Mouse (Mus musculus) stomach, embryonic 16.5 days (tissue): ENCODE data around the gene Zmym4. TPM values are rescaled to one million over a fixed set of nuclear protein-coding genes. Genes with fewer than 3 reads are reported as not detected.

ENCODE experiments used
- ATAC-seq: fragments of 200-750 bp; cut with Nextera tagmentation; 2 replicates; pipeline ENCODE4 v1.8.0; 2017; ENCODE audit warnings: moderate number of reproducible peaks, moderate TSS enrichment; ENCODE audit not compliant: insufficient read depth, low FRiP score
- H3K27ac ChIP-seq: fragments of 300-500 bp; sonication (generic); 2 replicates; pipeline ENCODE4 v1.5.1; 2014; ENCODE audit warnings: low read length
- H3K27me3 ChIP-seq: fragments of 300-500 bp; sonication (generic); 2 replicates; pipeline ENCODE4 v1.6.1; 2014; ENCODE audit warnings: low read length, control low read depth, mixed read lengths; ENCODE audit not compliant: control insufficient read depth, insufficient read depth
- H3K36me3 ChIP-seq: fragments of 300-500 bp; sonication (generic); 2 replicates; pipeline ENCODE4 v1.6.1; 2014; ENCODE audit warnings: low read length; ENCODE audit not compliant: control insufficient read depth, insufficient read depth
- H3K4me1 ChIP-seq: fragments of 300-500 bp; sonication (generic); 2 replicates; pipeline ENCODE4 v1.6.1; 2014; ENCODE audit warnings: low read length, control low read depth, mixed read lengths; ENCODE audit not compliant: control insufficient read depth, insufficient read depth
- H3K4me2 ChIP-seq: fragments of 300-500 bp; sonication (generic); 2 replicates; pipeline ENCODE4 v1.6.1; 2014; ENCODE audit warnings: low read depth, low read length, mixed read lengths
- H3K4me3 ChIP-seq: fragments of 300-500 bp; sonication (generic); replicated peaks from 2 replicates; pipeline ENCODE4 v1.5.1; 2014; ENCODE audit warnings: mild to moderate bottlenecking, low read length
- H3K9ac ChIP-seq: fragments of 300-500 bp; sonication (generic); 2 replicates; pipeline ENCODE4 v1.6.1; 2014; ENCODE audit warnings: low read length
- H3K9me3 ChIP-seq: fragments of 300-500 bp; sonication (generic); replicated peaks from 2 replicates; pipeline ENCODE4 v1.6.1; 2016; ENCODE audit warnings: low read length, control low read depth; ENCODE audit not compliant: control insufficient read depth
- WGBS: fragments of 180-500 bp; shearing (Covaris S2); extraction: QIAGEN DNeasy Blood & Tissue Kit; methylation state at CpG from one replicate; pipeline ENCODE4 v1.1.7; 2014; 5-methylcytosine and 5-hydroxymethylcytosine counted together
- polyA plus RNA-seq: library from polyadenylated mRNA; unstranded; fragments of >200 nt; fragmentation: Nextera tagmentation; extraction: Ambion mirVana; gene quantifications from 2 replicates; pipeline ENCODE4 v1.2.1, GENCODE M21; 2015

The Zmym4 gene
- polyA plus RNA-seq, 1 experiment from 2014 or later, result 16.6 TPM

- Histone ChIP-seq H3K36me3 (0 out of 2 replicates have a peak, but pooled peaks cover 6% of the 10 kb centered on the region), H3K9ac (no peak overlapping the region), H3K9me3 (no peaks in the 10 kb centered on the region), H3K4me1 (no peaks in the 10 kb centered on the region), H3K4me2 (no peak overlapping the region), H3K27ac (no peak overlapping the region), H3K27me3 (no peaks in the 10 kb centered on the region), H3K4me3 (no peak overlapping the region)
- ATAC-seq, result no peak
- 66% methylated on average over 5 of the region's 5 CpGs for WGBS
Measured at GRCm38 (mm10) chr4:126814854-126815253, 153.1 kb downstream of the Zmym4 start.

DNA sequence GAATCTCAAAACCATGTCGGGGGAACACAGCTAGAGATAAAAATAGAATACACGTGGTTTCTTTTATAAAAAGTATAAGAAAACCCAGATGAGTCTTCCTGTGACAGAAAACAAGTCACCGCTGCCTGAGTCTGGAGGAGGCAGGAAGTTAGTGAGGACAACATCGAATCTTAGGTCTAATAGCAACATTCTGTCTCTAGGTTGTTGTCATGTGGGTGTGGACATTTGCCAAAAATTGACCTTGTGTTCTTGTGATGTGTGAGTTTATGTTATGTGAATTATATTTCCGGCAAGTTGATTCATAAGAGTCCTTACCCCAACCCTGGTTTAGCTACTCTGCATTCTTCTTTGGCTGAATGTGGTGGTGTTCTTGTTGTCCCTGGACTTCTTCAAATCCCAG lies 154.7 kb downstream of the Zmym4 start:
- ATAC-seq, result no peak
- H3K9me3 ChIP-seq, result no peaks in the 10 kb centered on the region
- no peak overlapping the region for H3K27ac ChIP-seq
- H3K27me3 ChIP-seq, result no peaks in the 10 kb centered on the region
- no peak overlapping the region for H3K9ac ChIP-seq
- 67% methylated on average over 5 of the region's 5 CpGs for WGBS
- H3K4me3 ChIP-seq, result no peak overlapping the region
- no peak overlapping the region for H3K4me2 ChIP-seq
- 0 out of 2 replicates have a peak, but pooled peaks cover 6% of the 10 kb centered on the region for H3K36me3 ChIP-seq
- no peaks in the 10 kb centered on the region for H3K4me1 ChIP-seq

Other genes starting within 250 kb of the Zmym4 start
- not detected in 2 replicates for gene Tfap2e, start 231.9 kb downstream of the Zmym4 start, polyA plus RNA-seq
- gene Ncdn, start 214.7 kb downstream of the Zmym4 start, polyA plus RNA-seq, result 25.4 and 26.1 TPM in 2 replicates
- gene AU040320, start 214.6 kb downstream of the Zmym4 start, polyA plus RNA-seq, result 24.1 and 27.8 TPM in 2 replicates
- gene Sfpq, start 53.2 kb upstream of the Zmym4 start, polyA plus RNA-seq, result 37.6 and 40.2 TPM in 2 replicates
- gene Zmym1, start 93.0 kb upstream of the Zmym4 start, polyA plus RNA-seq, result 14.2 and 18.0 TPM in 2 replicates
- 19.9 and 22.0 TPM in 2 replicates for gene Zmym6, start 109.2 kb upstream of the Zmym4 start, polyA plus RNA-seq
- gene Tmem35b, start 155.6 kb upstream of the Zmym4 start, polyA plus RNA-seq, result 20.1 and 20.9 TPM in 2 replicates
- 0.45 and 0.51 TPM in 2 replicates for gene Dlgap3, start 201.1 kb upstream of the Zmym4 start, polyA plus RNA-seq